Mouse (Mus musculus): ENCODE results near the gene Zfp553. TPM values are rescaled to one million over a fixed set of nuclear protein-coding genes. Genes with fewer than 3 reads are reported as not detected.

Gene Zfp553
- total and polyA plus RNA-seq, 3 experiments = 9.8 to 17.4 (median 15.0) TPM

DNA sequence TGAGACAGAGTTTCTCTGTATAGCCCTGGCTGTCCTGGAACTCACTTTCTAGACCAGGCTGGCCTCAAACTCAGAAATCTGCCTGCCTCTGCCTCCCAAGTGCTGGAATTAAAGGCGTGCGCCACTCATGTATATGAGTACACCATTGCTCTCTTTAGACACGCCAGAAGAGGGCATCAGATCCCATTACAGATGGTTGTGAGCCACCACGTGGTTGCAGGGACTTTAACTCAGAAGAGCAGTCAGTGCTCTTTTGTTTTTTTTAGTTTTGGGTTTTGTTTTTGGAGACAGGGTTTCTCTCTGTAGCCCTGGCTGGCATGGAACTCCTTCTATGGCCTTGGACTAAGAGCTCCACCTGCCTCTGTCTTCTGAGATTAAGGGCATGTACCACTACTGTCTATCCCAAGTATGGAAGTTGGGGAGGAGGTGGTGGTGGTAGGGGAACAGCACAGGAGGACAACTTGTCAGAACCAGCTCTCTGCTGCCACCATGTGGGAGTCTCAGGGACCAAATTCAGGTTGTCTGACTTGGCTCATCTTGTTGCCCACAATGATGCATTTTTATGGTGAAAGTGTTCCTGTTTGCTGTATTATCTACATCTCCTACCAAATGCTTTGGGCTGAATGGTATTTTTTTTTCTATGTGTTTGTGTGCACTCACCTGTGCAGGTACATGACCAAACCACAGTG is 4.1 kb upstream of the Zfp553 start (continued):
- peak; percentile 40; the same call in 1 of the 2 replicates for TF ChIP-seq SIN3A (IDR thresholded peaks at IDR 0.05; ENCODE audit: low read length)
- TF ChIP-seq MAFK (IDR thresholded peaks at IDR 0.05; ENCODE audit: insufficient replicate concordance, low read length) = no peak

GRCm38 (mm10) chr7:127231376-127231775 is 1.5 kb upstream of the Zfp553 start:
- dilution Hi-C loops (cut with MboI; ENCODE audit: extremely low pct_ligation_motif_present, extremely low pct_unique_long_range_greater_than_20kb, low sequenced_read_pairs) = no loop called here
- H3K79me2 ChIP-seq (replicated peaks; ENCODE audit: control insufficient read depth, extremely low read depth, insufficient read depth, poor library complexity, severe bottlenecking) = peaks cover 31% of the 10 kb centered on the region
- peaks cover 16 to 44% of the 10 kb centered on the region in 2 experiments for H3K36me3 ChIP-seq (replicated peaks in 1 of 2; ENCODE audit: control insufficient read depth in 1 of 2, insufficient read depth in 1 of 2, low read length in 1 of 2)
- in situ Hi-C loops (cut with MboI; ENCODE audit: low pct_ligation_motif_present, low pct_unique_long_range_greater_than_20kb, low sequenced_read_pairs) = no loop called here
- H3K4me3 ChIP-seq (replicated peaks in 1 of 3; ENCODE audit: low read depth in 2 of 3, low read length in 2 of 3, poor library complexity in 1 of 3) = peak overlapping the region in 2 of 3 experiments; percentile 94 to 97
- H3K27ac ChIP-seq (ENCODE audit: insufficient read depth, low read depth) = no peak overlapping the region
- peak overlapping the region; percentile 67 for H3K4me2 ChIP-seq (ENCODE audit: insufficient read depth, low read depth, poor library complexity, severe bottlenecking)
- H3K27me3 ChIP-seq (replicated peaks) = no peaks in the 10 kb centered on the region
- peak overlapping the region; percentile 61; the same call in 1 of the 2 replicates for H3K9ac ChIP-seq (ENCODE audit: insufficient read depth, low read depth)
- TF ChIP-seq EP300 (IDR thresholded peaks at IDR 0.05; ENCODE audit: low read length) (no peak), IRF4 (IDR thresholded peaks at IDR 0.05; ENCODE audit: low read depth, low read length) (no peak), MAX (IDR thresholded peaks at IDR 0.05; ENCODE audit: low read length) (no peak), ETS1 (conservative IDR thresholded peaks at IDR 0.05; ENCODE audit: low read depth, low read length) (no peak), ZC3H11A (IDR thresholded peaks at IDR 0.05; ENCODE audit: low read depth, low read length) (no peak), NRF1 (IDR thresholded peaks at IDR 0.05; ENCODE audit: low read depth, low read length) (no peak), CHD2 (IDR thresholded peaks at IDR 0.05; ENCODE audit: low read length) (no peak), POLR2A (IDR thresholded peaks at IDR 0.05; ENCODE audit: low read depth, low read length) (no peak), GABPA (IDR thresholded peaks at IDR 0.05; ENCODE audit: insufficient replicate concordance, low read depth, low read length) (no peak), SIN3A (IDR thresholded peaks at IDR 0.05; ENCODE audit: low read length) (no peak), MAFK (IDR thresholded peaks at IDR 0.05; ENCODE audit: insufficient replicate concordance, low read length) (no peak), CTCF (conservative IDR thresholded peaks at IDR 0.05 in 1 of 2, IDR thresholded peaks at IDR 0.05 in 1 of 2; ENCODE audit: low read depth in 2 of 2, low read length in 2 of 2) (no peak), MAZ (IDR thresholded peaks at IDR 0.05; ENCODE audit: low read depth, low read length) (no peak), HCFC1 (IDR thresholded peaks at IDR 0.05; ENCODE audit: low read depth, low read length) (no peak)
- H3K9me3 ChIP-seq (replicated peaks; ENCODE audit: low read length) = no peaks in the 10 kb centered on the region
- peaks cover 4 to 43% of the 10 kb centered on the region in 2 experiments; a peak in 3 of 4 replicates for H3K4me1 ChIP-seq (ENCODE audit: control insufficient read depth in 1 of 2, insufficient read depth in 2 of 2)
- DNase-seq (ENCODE audit: extremely low read depth) = no peak

DNA sequence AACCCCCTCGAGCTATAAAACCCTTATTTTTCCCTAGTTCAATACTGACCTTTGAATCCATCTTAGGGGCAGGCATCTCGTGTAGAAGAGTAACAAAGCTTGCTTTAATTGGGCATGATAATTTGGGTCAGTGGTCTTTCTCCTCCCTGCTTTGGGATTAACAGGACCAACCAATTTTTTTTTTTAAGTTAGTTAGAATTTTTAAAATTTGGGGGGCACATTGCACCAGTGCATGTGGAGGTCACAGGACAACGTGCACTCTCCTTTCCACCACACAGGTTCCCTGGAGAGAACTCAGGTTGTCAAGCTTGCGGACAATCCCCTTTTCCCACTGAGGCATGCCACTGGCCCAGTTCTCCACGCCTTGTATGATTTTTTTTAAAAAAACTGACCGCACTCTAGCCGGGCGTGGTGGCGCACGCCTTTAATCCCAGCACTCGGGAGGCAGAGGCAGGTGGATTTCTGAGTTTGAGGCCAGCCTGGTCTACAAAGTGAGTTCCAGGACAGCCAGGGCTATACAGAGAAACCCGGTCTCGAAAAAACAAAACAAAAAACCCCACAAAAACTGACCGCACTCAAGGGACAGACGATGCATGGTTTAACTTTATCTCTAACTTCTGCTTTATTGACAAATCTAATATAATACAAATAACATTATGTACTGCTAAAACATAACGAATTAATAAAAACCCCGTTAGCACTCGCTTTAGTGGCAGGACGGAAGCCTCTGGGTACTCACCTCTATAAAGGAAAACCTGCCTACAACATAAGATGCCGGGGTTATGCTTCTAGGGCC is 837 bp upstream of the Zfp553 start:
- in situ Hi-C loops (cut with MboI; ENCODE audit: low pct_ligation_motif_present, low pct_unique_long_range_greater_than_20kb, low sequenced_read_pairs) (no loop called here), dilution Hi-C loops (cut with MboI; ENCODE audit: extremely low pct_ligation_motif_present, extremely low pct_unique_long_range_greater_than_20kb, low sequenced_read_pairs) (no loop called here)
- Histone ChIP-seq H3K36me3 (replicated peaks in 1 of 2; ENCODE audit: control insufficient read depth in 1 of 2, insufficient read depth in 1 of 2, low read length in 1 of 2) (peaks cover 22 to 50% of the 10 kb centered on the region in 2 experiments), H3K4me2 (ENCODE audit: insufficient read depth, low read depth, poor library complexity, severe bottlenecking) (peak overlapping the region; percentile 67), H3K27me3 (replicated peaks) (no peaks in the 10 kb centered on the region), H3K79me2 (replicated peaks; ENCODE audit: control insufficient read depth, extremely low read depth, insufficient read depth, poor library complexity, severe bottlenecking) (peaks cover 31% of the 10 kb centered on the region), H3K27ac (ENCODE audit: insufficient read depth, low read depth) (peak overlapping the region; percentile 34; the same call in 1 of the 2 replicates), H3K4me3 (replicated peaks in 1 of 3; ENCODE audit: low read depth in 2 of 3, low read length in 2 of 3, poor library complexity in 1 of 3) (peak overlapping the region; percentile 94 to 98 (median 97)), H3K9me3 (replicated peaks; ENCODE audit: low read length) (no peaks in the 10 kb centered on the region), H3K9ac (ENCODE audit: insufficient read depth, low read depth) (peak overlapping the region; percentile 61), H3K4me1 (ENCODE audit: control insufficient read depth in 1 of 2, insufficient read depth in 2 of 2) (peaks cover 4 to 43% of the 10 kb centered on the region in 2 experiments; a peak in 3 of 4 replicates)
- no peak for DNase-seq (ENCODE audit: extremely low read depth)
- TF ChIP-seq NELFE (IDR thresholded peaks at IDR 0.05; ENCODE audit: low read depth, low read length) (no peak), ZNF384 (IDR thresholded peaks at IDR 0.05; ENCODE audit: low read depth, low read length) (peak; percentile 44)
